Mouse (Mus musculus) v-Abl transformed pro-B cells (cell line): Measurements from ENCODE around the gene Epha4.

ENCODE experiments used
- in situ Hi-C, 2 experiments: fragments of 400-800 bp; cut with MboI; formaldehyde crosslinking; loops; one replicate each; pipeline ENCODE4 v1.15.1; 2025; ENCODE audit not compliant: unreplicated experiment in 2 of 2

The Epha4 gene

DNA sequence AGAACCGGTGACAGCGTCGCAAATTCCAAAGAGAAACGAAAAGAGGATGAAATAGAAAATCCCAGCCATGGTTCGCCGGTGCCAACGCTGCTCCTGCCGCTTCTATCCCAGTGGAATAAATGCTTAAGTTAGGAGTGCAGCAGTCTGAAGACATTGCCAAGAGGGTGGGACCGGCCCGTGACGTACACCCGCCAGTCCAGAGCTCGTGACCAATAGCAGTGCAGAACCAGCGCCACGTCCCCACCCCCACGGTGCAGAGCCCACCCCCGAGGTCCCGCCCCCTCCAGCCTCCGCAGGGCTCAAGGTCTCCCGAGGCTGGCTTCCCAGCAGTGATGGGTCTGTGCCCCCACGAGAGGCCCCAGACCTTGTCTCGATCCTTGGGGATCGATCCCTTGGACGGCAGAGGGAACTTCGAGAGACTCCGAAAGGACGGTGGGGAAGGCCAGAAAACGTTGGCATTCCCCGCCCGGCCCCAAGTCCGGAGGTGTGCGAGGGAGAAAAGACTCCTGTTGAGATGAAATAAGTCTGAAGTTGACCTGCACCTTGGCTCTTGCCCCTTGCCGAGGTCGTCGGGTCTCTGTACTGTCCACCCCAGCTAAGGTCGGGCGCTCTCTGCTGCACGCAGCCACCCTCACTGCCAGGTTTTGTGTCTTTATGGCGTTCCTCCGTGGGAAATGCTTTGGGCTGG is at the start of gene Epha4:
TSS of gene Epha4 (minus strand) at position 126 of the 688 bp plus-strand sequence.
- in situ Hi-C loops = no loop called here

DNA sequence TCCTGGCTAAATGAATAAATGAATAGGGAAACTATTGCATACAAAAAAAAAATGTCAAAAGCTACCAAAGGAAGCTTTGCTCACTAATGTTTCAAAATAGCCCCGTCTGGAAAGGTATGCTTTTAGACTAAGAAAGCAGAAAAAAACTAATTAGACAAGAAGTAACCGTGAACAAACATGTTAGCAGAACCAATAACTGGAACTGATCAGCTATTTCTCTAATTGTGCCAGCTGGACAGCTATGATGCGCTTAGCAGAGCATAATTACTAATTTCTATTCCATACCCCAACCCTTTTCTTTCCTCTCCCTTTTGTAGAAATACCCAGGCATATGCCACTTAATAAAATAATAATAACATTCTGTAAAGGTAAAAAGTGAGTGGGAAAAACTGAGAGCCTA is 41.3 kb upstream of the Epha4 start:
- in situ Hi-C loops = no loop called here

DNA sequence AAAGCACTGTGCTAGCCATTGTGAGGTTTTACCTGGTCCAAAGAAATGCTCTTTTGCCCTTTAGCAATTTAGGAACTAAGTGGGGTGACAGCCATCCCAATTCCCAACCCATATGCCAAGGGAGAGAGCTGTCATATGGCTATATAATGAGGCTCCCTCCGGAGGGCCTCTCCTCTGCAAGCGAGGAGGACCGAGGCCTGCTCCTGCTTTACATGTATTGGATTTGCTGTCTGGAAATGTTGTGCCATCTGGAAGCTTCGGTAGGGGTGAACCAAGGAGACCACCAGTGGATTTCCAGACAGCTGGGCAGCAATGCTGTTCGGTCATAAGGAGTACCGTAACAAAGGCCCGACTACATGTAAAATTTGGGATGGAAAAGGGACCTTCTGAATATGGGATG is 37.0 kb upstream of the Epha4 start:
- in situ Hi-C loops = no loop called here

DNA sequence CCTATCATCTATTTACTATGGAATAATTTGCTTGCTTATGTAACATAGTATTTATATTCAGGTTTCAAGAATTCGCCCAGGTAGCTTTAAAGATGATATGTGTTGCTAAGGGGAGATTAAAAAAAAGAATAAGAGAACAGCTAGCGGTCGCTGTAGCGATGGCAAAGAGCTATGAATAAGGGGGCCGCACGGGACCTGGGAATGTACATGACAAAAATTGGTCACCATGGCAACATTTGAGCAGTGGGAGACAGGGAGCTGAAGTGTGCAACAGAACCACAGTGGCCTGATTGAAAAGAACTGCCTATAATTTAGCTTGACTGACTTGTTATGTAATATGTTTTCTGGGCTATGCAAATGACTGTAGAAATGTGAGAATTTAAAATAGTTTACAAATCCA is 30.8 kb upstream of the Epha4 start:
- in situ Hi-C loops = no loop called here

DNA sequence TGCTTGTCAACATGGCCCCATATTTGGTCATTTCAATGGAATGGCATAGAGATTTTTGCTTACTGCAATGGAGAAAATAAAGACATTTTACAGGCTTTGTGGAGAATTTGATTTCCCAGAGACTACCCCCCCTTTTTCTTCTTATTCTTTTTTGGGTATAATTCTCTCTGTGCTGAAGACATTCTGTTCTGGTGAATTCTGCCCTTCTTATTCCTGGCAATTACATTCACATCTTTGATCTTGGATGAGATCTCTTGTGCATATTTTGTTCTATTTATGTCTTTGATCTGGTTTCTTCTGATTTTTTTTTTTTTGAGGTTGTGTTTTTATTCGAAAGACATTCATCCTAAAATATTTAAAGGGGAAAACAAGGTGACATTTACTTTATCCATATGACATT is 30.1 kb upstream of the Epha4 start:
- in situ Hi-C loops = no loop called here

DNA sequence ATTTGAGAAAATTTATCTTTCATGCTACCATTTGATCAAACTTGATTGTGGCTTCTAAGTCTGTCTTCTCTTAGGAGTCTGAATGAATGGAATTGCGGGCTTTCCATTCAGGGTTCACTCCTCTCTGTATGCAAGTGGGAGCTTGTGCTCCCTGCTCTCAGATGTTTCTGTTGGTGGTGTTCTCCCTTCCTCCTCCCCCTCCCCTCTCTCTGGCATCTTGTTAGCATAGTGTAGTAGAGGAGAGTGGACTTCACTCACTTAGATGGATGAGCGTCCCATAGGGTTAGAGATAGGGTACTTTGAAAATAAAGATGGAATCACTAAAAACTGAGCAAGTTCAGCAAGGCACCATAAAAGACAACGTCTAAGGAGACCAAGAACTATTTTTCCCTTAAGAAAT is 29.4 kb upstream of the Epha4 start:
- in situ Hi-C loops = no loop called here

DNA sequence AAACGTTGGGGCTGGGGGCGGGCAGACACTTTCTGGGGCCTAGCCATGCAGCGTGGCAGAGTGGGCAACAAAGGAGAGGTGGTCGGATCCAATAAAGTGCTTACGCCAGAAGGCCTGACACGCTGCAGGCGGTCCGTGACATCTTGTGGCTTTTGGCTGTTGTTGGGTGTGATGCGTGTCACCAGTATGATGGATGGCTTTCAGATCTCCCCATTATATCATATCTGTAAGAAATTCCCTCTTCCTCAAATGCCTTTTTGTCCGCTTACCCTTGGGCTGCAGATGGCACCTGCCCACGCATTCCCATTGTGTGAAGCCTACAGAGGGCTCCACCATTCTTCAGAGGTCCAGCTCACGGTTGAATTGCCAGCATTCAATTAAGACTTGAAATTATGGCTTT is 25.1 kb upstream of the Epha4 start:
- in situ Hi-C loops = no loop called here

DNA sequence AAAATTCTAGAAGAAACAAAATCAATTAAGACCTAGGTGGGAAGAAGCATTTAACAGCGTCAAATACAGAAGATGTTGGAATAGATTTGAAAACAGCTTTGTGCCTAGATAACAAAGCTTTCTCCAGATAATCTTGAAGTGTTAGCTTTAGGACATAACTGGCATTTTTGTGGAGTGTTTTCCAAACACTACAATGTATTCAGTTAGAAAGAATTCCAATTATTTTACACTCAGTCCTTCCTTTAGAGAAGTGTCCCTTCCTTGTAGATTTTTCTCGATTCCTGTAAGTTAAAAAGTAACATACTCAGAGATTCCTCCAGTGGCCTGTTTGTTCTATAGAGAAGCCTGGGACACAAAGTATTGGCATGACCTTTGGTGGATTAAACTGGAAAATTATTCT is 23.7 kb upstream of the Epha4 start:
- in situ Hi-C loops = no loop called here

DNA sequence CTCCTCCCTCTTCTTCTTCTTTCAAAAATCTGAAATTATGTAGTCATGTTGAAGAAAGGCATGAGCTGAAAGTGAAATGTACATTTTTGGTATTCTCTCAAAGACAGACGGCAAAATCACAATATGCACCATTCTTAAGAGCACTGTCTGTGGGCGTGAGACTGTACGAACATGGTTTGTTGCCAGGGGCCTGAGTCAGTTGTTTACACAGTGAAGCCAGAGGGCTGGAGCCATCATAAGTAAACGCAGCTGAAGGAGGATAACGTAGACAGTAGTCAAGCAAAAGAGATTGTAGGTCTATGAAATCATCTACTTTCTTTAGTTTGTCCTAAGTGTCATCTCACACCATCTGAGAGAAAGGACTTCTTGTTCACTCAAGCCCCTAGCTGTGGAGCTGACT is 21.0 kb upstream of the Epha4 start:
- in situ Hi-C loops = no loop called here

DNA sequence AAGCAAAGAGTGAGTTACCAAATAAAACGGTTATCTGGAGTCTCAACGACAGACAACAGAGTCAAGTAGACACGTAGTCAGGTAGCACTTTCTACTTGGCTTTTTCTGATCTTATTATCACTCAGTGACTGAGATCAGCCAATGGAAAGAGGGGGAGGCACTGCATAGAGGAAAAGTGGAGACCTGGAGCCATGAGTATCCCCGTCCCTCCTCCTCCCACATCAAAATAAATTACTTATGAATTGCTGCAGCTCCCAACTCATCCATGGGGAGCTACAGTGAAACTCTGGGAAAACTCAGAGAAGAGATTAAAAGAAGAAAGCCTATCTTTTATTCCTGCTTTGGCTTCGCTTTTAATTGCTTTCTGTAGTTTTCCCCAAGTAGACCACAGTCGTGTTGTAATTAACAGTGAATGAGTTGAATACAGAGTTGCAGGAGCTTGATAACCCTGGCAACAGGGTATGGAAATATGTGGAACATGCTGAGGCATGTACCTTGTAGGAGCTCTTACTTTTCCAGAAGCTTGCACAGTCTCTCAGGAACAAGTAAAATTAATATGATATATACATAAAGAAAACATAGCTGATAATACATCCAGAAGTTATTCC is 17.8 kb upstream of the Epha4 start:
- in situ Hi-C loops = no loop called here

DNA sequence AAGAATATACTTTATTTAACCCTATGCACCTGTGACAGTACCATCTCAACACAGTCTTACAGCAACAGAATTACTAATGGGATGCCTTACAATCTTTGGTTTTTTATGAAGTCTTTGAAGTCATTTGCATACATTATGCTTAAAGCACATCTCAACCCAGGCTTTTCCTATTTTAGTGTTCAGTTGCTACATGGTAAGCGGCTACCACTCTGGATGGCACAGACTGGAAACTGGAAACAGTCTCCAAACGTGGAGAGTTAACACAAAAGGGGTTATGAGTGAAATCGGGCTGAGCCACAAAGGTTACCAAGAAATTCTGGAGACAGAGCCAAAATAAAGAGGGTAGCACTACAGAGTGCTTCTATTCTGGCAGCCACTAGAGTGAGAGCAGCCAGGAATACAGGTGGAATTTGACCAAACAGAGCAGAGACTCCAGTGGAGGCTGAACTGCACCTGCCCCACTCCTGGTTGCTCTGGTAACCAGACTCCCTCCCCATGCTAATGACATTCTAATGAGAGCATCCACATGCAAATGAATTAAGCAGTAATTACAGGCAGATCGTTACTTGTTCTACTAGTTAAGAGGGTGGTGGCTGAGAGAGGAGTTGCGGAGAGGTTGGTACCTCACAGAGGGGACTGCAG is 17.2 kb upstream of the Epha4 start:
- in situ Hi-C loops = no loop called here

DNA sequence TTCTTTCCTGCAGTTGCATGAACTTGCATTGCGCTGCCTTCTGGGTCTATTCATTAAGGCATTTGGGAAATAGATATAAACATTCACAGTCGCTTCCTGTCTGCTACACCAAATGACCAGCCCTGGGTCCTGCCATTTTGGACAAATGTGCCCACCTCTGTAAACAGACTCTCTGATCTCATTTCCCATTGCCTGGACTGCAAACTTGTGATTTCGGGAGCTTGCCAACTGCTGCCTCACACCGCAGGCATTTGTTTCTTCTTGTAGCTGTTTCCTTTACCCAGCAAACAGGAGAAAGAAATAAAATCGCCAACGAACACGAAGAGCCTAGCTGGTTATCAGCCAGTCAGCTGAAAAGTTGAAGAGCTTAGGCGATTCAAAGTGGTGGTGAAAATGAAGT is 10.2 kb upstream of the Epha4 start:
- in situ Hi-C loops = no loop called here

DNA sequence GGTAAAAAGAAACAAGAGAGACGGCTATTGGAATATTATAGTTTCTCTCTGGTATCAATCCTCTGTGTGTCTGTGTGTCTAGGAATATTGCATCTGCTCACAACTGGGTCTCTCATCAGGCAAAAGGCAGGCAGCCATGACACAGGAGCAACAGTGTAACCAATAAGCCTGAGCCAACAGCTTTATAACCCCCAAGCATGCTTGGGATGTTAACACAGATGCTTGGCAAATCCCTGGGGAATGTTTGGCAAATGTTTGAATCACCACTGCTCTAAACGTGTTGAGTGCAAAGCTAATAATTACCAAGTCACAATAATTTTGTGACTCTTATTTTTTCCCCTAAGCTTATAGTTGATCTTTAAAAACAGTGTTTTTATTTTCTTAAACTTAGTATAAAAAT is 8.5 kb upstream of the Epha4 start:
- in situ Hi-C loops = no loop called here

DNA sequence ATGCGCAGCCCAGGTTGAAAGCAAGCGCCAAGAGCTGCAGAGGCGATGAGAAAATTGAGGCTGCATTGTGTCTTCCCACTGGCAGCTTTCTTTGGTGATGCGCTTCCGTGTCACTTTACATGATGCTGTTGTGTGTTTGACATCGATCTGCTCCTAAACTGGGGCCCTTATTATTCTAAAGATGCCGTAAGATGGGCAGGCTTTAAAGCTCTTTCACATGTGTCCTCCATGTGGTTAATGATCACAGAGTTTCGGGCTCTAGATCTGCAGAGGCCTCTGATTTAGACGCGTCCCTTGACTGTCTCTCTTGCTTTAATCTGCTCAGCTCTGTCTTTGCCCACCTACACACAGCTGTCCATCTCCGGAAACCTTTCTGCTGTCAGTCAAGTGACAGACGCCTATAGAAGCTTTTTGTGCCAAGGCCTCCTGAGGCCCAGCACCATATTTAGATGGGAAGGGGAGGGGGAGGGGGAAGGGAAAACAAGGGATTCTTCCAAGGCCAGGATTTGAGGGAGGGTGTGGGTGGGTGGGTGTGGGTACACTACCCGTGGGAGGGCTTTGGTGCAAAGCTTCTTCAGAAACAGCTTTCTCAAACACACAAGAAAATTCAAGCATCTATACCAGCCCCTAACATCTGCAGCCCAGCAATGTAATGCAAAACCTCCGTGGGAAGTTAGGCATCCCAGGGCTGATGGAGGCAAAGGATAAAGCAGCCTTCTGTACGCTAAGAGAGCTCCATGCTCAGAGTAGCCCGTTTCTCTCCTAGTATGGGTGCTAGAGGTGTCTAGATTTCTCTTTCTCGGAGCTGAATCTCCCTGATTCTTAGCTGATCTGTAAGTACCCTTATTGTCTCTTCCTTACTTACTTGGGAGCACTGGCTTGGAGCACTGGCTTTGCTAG is 7.0 kb upstream of the Epha4 start:
- in situ Hi-C loops = no loop called here

DNA sequence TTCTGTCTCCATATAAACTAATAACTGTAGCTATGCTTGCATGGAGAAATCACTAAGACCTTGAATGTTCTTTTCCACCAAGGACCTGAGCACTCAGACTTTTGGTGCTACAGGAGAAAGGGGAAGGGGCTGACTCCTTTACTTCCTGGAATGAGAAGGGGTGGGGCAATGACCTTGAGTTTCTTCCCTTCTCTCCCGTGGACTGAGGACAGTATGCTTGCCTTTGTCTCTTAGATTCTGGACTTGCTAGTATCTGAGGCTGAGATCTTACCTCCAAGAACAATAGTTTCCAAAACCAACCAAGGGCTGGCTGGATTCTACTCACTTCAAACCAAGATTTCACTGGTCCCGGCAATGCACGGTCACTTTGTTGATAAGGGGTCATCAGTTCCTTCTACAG is 3.8 kb upstream of the Epha4 start:
- in situ Hi-C loops = no loop called here

DNA sequence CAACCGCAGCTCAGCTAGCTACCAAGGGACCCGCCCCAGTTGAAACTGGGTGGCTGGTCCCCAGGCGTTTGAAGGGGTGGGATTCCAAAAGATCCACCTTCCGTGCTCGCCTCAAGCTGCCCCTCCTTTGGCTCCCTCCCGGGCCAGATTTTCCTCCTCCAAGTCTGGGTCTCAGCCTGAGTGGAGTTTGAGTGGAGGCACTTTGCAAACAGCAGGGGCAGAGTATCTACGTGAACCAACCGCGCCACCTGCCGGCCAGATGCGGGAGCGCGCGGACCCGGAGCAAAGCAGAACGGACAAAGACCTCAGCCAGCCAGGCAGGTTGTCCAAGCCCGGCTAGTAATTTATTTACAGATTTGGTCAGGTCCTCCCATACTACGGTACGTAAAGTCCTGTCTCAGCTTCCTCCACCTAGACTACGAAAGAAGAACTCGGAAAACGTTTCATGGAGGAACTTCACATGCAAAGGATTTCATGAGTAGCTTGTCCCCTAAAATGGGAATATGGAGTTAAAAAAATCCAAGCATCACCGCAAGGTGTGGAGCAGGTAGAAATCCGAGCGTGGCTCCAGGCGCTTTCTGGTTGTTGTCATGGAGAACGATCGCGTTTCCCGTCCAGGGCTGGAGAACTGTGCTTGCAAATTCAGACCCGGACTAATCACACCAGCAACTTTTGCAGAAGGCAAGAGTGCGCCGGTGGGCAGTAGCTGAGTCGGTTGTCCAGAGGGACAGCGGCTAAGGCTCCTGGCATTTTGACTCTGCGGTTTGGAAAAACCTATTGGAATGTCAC is 1.5 kb upstream of the Epha4 start:
- in situ Hi-C loops = no loop called here

DNA sequence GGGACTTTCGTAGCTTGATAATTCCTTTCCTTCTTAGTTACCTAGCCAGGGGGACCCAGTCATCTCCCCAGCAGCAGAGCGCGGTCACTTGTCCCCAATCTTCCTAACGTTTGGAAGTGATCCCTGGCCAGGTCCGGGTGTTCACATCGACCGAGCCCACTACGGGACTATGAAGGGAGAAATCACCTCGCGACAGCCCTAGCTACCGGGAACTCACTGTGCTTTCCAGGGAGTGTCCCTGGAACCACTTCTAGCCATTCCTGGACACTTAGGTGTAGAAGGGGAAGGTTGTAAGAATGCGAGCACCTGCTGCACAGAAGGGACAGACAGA is 728 bp upstream of the Epha4 start:
- in situ Hi-C loops = no loop called here

DNA sequence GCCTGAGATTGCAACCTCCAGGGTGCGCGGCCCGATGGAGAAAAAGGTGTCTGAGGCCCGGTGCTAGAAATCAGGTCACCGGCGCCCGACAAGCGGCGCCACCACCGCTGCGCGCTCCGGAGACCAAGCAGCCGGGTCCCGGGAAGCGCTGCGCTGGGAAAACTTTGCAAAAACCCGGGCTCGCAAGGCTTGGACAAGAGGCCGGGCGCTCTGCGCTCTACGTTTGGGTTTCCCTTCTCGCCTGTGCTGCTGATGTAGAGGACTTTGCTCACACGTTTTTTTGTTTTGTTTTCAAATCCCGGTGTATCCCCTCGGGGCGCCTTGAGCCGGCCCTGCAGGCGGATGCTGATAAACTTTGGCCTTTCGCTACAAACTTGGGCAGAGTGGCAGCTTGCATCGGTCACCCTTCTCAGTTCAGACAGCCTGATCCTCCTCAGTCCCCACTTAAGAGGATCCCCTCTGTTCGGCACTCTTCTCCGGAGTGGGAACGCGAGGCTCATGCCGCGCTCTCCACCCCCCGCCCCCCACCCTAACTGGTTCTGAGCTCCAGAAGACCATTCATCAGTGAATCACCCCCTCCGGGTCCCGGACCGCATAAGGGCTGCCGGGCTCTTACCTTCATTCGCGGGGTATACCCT is 444 bp downstream of the Epha4 start:
- in situ Hi-C loops = no loop called here

DNA sequence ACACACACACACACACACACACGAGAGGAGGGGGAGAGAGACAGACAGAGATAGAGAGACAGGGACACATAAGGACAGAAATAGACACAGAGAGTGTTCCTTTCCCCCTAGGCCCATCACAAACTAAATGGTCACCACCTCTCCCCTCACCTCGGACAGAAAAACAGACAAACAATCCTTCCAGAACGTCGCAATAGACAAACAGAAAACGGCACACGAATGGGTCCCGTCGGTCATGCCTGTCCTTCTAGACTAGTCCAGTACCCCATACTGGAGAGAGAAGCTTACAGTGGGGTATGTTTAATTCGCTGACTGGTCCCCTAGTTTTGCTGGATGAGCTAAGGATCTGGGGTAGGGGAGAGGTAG is 946 bp downstream of the Epha4 start:
- in situ Hi-C loops = no loop called here

DNA sequence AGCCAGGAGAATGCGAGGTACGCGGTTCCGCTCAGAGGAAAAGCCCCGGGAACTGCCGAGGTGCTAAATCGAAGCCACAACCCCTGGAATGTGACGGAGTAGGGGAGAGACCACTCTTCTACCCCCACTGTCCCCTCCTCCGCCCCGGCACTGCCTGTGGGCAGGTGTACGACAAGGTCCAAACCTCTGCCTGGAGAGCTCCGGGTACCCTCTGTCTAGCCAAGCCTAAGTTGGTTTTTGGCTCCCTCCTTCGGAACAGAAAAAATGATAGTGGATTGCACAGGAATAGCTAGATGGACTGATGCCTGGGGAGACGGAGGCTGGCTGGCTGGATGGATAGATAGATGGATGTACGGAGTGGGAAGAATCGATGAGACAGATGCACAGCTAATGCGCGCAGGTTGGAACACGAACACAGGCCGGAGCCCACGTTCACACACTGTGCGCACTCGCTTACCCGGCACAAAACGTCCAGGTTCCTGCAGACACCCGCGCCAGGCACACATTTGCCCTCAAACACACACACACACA is 1.4 kb downstream of the Epha4 start:
- in situ Hi-C loops = no loop called here
